15 mouse cellular contexts compared by ENCODE assay signal in genomic region chr9:102477767-102478450, GRCm38 (mm10). TPM values are rescaled to one million over a fixed set of nuclear protein-coding genes. Genes with fewer than 3 reads are reported as not detected.
DNase-seq lines count a peak whose midpoint lies in the region; ATAC-seq lines count a peak whose summit lies in the region.
"Had no signal": no experiment of that assay in that cellular context is flagged by ENCODE, and none has a peak within 500 bp of the region (broad histone marks: within the 10 kb centered on the region; RNA-seq: fewer than 3 reads in every experiment).

No protein-coding gene starts in this region.

- no peak overlapping the region for H3K9ac ChIP-seq in intestine, embryonic 15.5 days
- no peak overlapping the region for H3K9ac ChIP-seq in hindbrain, embryonic 13.5 days
- H3K9ac ChIP-seq: liver, embryonic 12.5 days had no signal

- no peaks in the 10 kb centered on the region for H3K36me3 ChIP-seq in intestine, embryonic 15.5 days
- no peaks in the 10 kb centered on the region for H3K36me3 ChIP-seq in hindbrain, embryonic 13.5 days
- H3K36me3 ChIP-seq: liver, embryonic 12.5 days had no signal

- no peaks in the 10 kb centered on the region for H3K27me3 ChIP-seq in intestine, embryonic 15.5 days (replicated peaks)
- H3K27me3 ChIP-seq in hindbrain, embryonic 13.5 days: no peaks in the 10 kb centered on the region
- H3K27me3 ChIP-seq: liver, embryonic 12.5 days had no signal

- no peak for ATAC-seq in intestine, embryonic 15.5 days
- no peak for ATAC-seq in hindbrain, embryonic 13.5 days (ENCODE audit: low FRiP score)
- ATAC-seq: liver, embryonic 12.5 days had no signal

- intact Hi-C loops in heart, postnatal 10 days (cut with DNase I): no loop called here

- 84% methylated on average over 6 of the region's 6 CpGs for WGBS in intestine, embryonic 15.5 days
- 86% methylated on average over 6 of the region's 6 CpGs for WGBS in hindbrain, embryonic 13.5 days

- no peak overlapping the region for H3K27ac ChIP-seq in intestine, embryonic 15.5 days
- H3K27ac ChIP-seq in hindbrain, embryonic 13.5 days: no peak overlapping the region
- H3K27ac ChIP-seq: liver, embryonic 12.5 days had no signal

- H3K4me2 ChIP-seq in intestine, embryonic 15.5 days (replicated peaks): no peak overlapping the region
- no peak overlapping the region for H3K4me2 ChIP-seq in hindbrain, embryonic 13.5 days
- H3K4me2 ChIP-seq: liver, embryonic 12.5 days had no signal

- DNase-seq in heart, postnatal 10 days: peak; percentile 49 to 51
- no peak for DNase-seq in heart, adult 8-10 months (ENCODE audit: low spot score)
- peak; percentile 22 for DNase-seq in NIH3T3 (ENCODE audit: low read depth)
- peak; percentile 26 for DNase-seq in induced T-regulatory cell, adult 2 months (ENCODE audit: low read depth)
- DNase-seq in lung, postnatal 14 days: peak; percentile 16
- no peak for DNase-seq in neural tube, embryonic 10.5 days (ENCODE audit: extremely low spot score, low spot score)
- DNase-seq: kidney, postnatal 14 days; spleen, adult 18-20 months; thymus, postnatal 25 days had no signal

- no peak overlapping the region for H3K4me3 ChIP-seq in intestine, embryonic 15.5 days (replicated peaks)
- no peak overlapping the region for H3K4me3 ChIP-seq in hindbrain, embryonic 13.5 days
- H3K4me3 ChIP-seq: liver, embryonic 12.5 days had no signal

- H3K9me3 ChIP-seq in intestine, embryonic 15.5 days: no peaks in the 10 kb centered on the region
- no peaks in the 10 kb centered on the region for H3K9me3 ChIP-seq in hindbrain, embryonic 13.5 days
- H3K9me3 ChIP-seq: liver, embryonic 12.5 days had no signal

- H3K4me1 ChIP-seq in intestine, embryonic 15.5 days (replicated peaks): no peaks in the 10 kb centered on the region
- no peaks in the 10 kb centered on the region for H3K4me1 ChIP-seq in hindbrain, embryonic 13.5 days (replicated peaks)
- H3K4me1 ChIP-seq: liver, embryonic 12.5 days had no signal

RNA-seq across cellular contexts. Expression of gene Ky, which starts 27.6 kb away (rescaled TPM):
- 10 to 100 TPM; 17.9 to 28.8 TPM for total RNA-seq in heart, postnatal 10 days (2021)
- 10 to 100 TPM; 12.0 to 21.0 (median 17.8) TPM for total RNA-seq in heart, adult 8-10 months (2022)
- polyA plus RNA-seq in intestine, embryonic 15.5 days (2015; fragmentation: Nextera tagmentation; extraction: Ambion mirVana): 0.03 and 0.14 TPM in 2 replicates
- 0.29 and 0.36 TPM in 2 replicates for polyA plus RNA-seq in hindbrain, embryonic 13.5 days (2015; fragmentation: Nextera tagmentation; extraction: Ambion mirVana)
- total RNA-seq: common myeloid progenitor, adult 5-6 weeks; megakaryocyte-erythroid progenitor cell, adult 5-6 weeks; MEL had no signal
- polyA plus RNA-seq: liver, embryonic 12.5 days had no signal

Comparison
In these comparisons a context has a peak if more than half of its experiments do, and no peak if none do; other contexts are left out.
1. DNase-seq: peak in heart, postnatal 10 days (2 of 2), NIH3T3 (single experiment), induced T-regulatory cell, adult 2 months (single experiment) and lung, postnatal 14 days (single experiment); none in heart, adult 8-10 months (single experiment) and neural tube, embryonic 10.5 days (single experiment).